Mouse (Mus musculus): ENCODE results near the gene Mme. TPM values are rescaled to one million over a fixed set of nuclear protein-coding genes. Genes with fewer than 3 reads are reported as not detected.

Gene Mme
- polyA plus RNA-seq, 1 experiment from 2014 or later, result 5.6 TPM

- no peak overlapping the region for H3K4me2 ChIP-seq (ENCODE audit: low read depth, low read length)
- H3K4me1 ChIP-seq (ENCODE audit: control insufficient read depth, insufficient read depth, low read length), result no peaks in the 10 kb centered on the region
- no peak overlapping the region for H3K4me3 ChIP-seq (ENCODE audit: low read depth, low read length)
- no peak overlapping the region for H3K9ac ChIP-seq (replicated peaks; ENCODE audit: low read depth, low read length)
- no peak overlapping the region for H3K27ac ChIP-seq (ENCODE audit: low read depth, low read length)
- no peaks in the 10 kb centered on the region for H3K27me3 ChIP-seq (ENCODE audit: control insufficient read depth, insufficient read depth, low read length)
- no peaks in the 10 kb centered on the region for H3K9me3 ChIP-seq (ENCODE audit: control insufficient read depth, low read length)
- no peak for ATAC-seq (ENCODE audit: low read depth)
- no peaks in the 10 kb centered on the region for H3K36me3 ChIP-seq (ENCODE audit: control insufficient read depth, insufficient read depth, low read length)
Observed at GRCm38 (mm10) chr3:63417758-63418157, 176.4 kb downstream of the Mme start.

- H3K4me2 ChIP-seq (ENCODE audit: low read depth, low read length), result no peak overlapping the region
- H3K4me1 ChIP-seq (ENCODE audit: control insufficient read depth, insufficient read depth, low read length), result no peaks in the 10 kb centered on the region
- H3K9ac ChIP-seq (replicated peaks; ENCODE audit: low read depth, low read length), result no peak overlapping the region
- no peak overlapping the region for H3K4me3 ChIP-seq (ENCODE audit: low read depth, low read length)
- no peak overlapping the region for H3K27ac ChIP-seq (ENCODE audit: low read depth, low read length)
- H3K27me3 ChIP-seq (ENCODE audit: control insufficient read depth, insufficient read depth, low read length), result no peaks in the 10 kb centered on the region
- no peaks in the 10 kb centered on the region for H3K36me3 ChIP-seq (ENCODE audit: control insufficient read depth, insufficient read depth, low read length)
- H3K9me3 ChIP-seq (ENCODE audit: control insufficient read depth, low read length), result no peaks in the 10 kb centered on the region
- ATAC-seq (ENCODE audit: low read depth), result no peak
Observed at GRCm38 (mm10) chr3:63423552-63423951, 182.2 kb downstream of the Mme start.

Other genes with a start within 250 kb of the Mme start
- gene Gm34302, start 242.3 kb downstream of the Mme start, polyA plus RNA-seq (2014; fragmentation: Nextera tagmentation; extraction: Ambion mirVana), result not detected in 2 replicates

Data from neural tube, embryonic 14.5 days (tissue).